Mouse (Mus musculus) liver, embryonic 12.5 days (tissue): ENCODE data around the gene Slc28a2. TPM values are rescaled to one million over a fixed set of nuclear protein-coding genes. Genes with fewer than 3 reads are reported as not detected.
"Not testable (repeated sequence)": the region's sequence is repeated elsewhere in the genome, so short reads cannot be mapped to it uniquely, and the experiment has no call there.

Experiments used
- ATAC-seq: fragments of 200-750 bp; cut with Nextera tagmentation; 2 replicates; pipeline ENCODE4 v1.8.0; 2017; ENCODE audit warnings: moderate number of reproducible peaks, mild to moderate bottlenecking, moderate library complexity
- H3K27ac ChIP-seq: fragments of 300-500 bp; sonication (generic); 2 replicates; pipeline ENCODE4 v1.5.1; 2016; ENCODE audit warnings: mild to moderate bottlenecking
- H3K27me3 ChIP-seq: fragments of 300-500 bp; sonication (generic); replicated peaks from 2 replicates; pipeline ENCODE4 v1.6.1; 2016; ENCODE audit warnings: mild to moderate bottlenecking, moderate library complexity
- H3K36me3 ChIP-seq: fragments of 300-500 bp; sonication (generic); 2 replicates; pipeline ENCODE4 v1.6.1; 2016; ENCODE audit warnings: mild to moderate bottlenecking, moderate library complexity
- H3K4me1 ChIP-seq: fragments of 300-500 bp; sonication (generic); 2 replicates; pipeline ENCODE4 v1.6.1; 2016
- H3K4me2 ChIP-seq: fragments of 300-500 bp; sonication (generic); 2 replicates; pipeline ENCODE4 v1.6.1; 2016; ENCODE audit warnings: mild to moderate bottlenecking, moderate library complexity
- H3K4me3 ChIP-seq: fragments of 300-500 bp; sonication (generic); 2 replicates; pipeline ENCODE4 v1.5.1; 2016; ENCODE audit warnings: mild to moderate bottlenecking, moderate library complexity
- H3K9ac ChIP-seq: fragments of 300-500 bp; sonication (generic); 2 replicates; pipeline ENCODE4 v1.6.1; 2016; ENCODE audit warnings: mild to moderate bottlenecking, moderate library complexity
- H3K9me3 ChIP-seq: fragments of 300-500 bp; sonication (generic); replicated peaks from 2 replicates; pipeline ENCODE4 v1.6.1; 2016; ENCODE audit warnings: mild to moderate bottlenecking, moderate library complexity
- WGBS: fragments of 180-500 bp; shearing (Covaris S2); methylation state at CpG from one replicate; pipeline ENCODE4 v1.1.7; 2016; ENCODE audit not compliant: insufficient replicate concordance; 5-methylcytosine and 5-hydroxymethylcytosine counted together
- polyA plus RNA-seq: library from polyadenylated mRNA; unstranded; fragments of >200 nt; fragmentation: Nextera tagmentation; extraction: Ambion mirVana; gene quantifications from 2 replicates; pipeline ENCODE4 v1.2.1, GENCODE M21; 2016

Gene Slc28a2
- polyA plus RNA-seq: 0.31 and 0.35 TPM in 2 replicates

GRCm38 (mm10) chr2:122426200-122426599, at the start of gene Slc28a2:
Slc28a2 (plus strand) TSS chr2:122426477.
- H3K4me1 ChIP-seq, H3K36me3 ChIP-seq, H3K4me2 ChIP-seq, H3K27ac ChIP-seq, H3K27me3 ChIP-seq, H3K4me3 ChIP-seq, ATAC-seq, H3K9me3 ChIP-seq, H3K9ac ChIP-seq: not testable (repeated sequence)
- 34% methylated on average over 3 of the region's 3 CpGs for WGBS

- Histone ChIP-seq H3K9ac (peak overlapping the region; percentile 77), H3K4me3 (peak overlapping the region; percentile 76), H3K27me3 (peaks cover 4% of the 10 kb centered on the region), H3K27ac (peak overlapping the region; percentile 87), H3K4me2 (peak overlapping the region; percentile 82), H3K9me3 (no peaks in the 10 kb centered on the region), H3K36me3 (no peaks in the 10 kb centered on the region), H3K4me1 (peaks cover 32% of the 10 kb centered on the region)
- ATAC-seq: peak; percentile 86
- under 1% methylated on average over 28 of the region's 28 CpGs for WGBS
Measured at GRCm38 (mm10) chr2:122377215-122377674, 49.0 kb upstream of the Slc28a2 start.

- peak overlapping the region; percentile 76 for H3K4me3 ChIP-seq
- H3K27me3 ChIP-seq: peaks cover 4% of the 10 kb centered on the region
- peak overlapping the region; percentile 87 for H3K27ac ChIP-seq
- peak overlapping the region; percentile 77 for H3K9ac ChIP-seq
- H3K4me1 ChIP-seq: peaks cover 32% of the 10 kb centered on the region
- peak overlapping the region; percentile 82 for H3K4me2 ChIP-seq
- under 1% methylated on average over 26 of the region's 26 CpGs for WGBS
- no peaks in the 10 kb centered on the region for H3K36me3 ChIP-seq
- peak; percentile 85 for ATAC-seq
- no peaks in the 10 kb centered on the region for H3K9me3 ChIP-seq
Measured at GRCm38 (mm10) chr2:122377751-122378246, 48.5 kb upstream of the Slc28a2 start.

- H3K9me3 ChIP-seq: no peaks in the 10 kb centered on the region
- H3K4me3 ChIP-seq: peak overlapping the region; percentile 76
- peak overlapping the region; percentile 82 for H3K4me2 ChIP-seq
- peaks cover 4% of the 10 kb centered on the region for H3K27me3 ChIP-seq
- H3K36me3 ChIP-seq: no peaks in the 10 kb centered on the region
- WGBS: 14% methylated on average over 8 of the region's 8 CpGs
- ATAC-seq: no peak
- H3K9ac ChIP-seq: peak overlapping the region; percentile 33
- H3K4me1 ChIP-seq: peaks cover 32% of the 10 kb centered on the region
- H3K27ac ChIP-seq: 0 out of 2 replicates have a peak overlapping the region, but pooled peaks have one; percentile 12
Measured at GRCm38 (mm10) chr2:122378421-122379291, 47.6 kb upstream of the Slc28a2 start.

- no peaks in the 10 kb centered on the region for H3K9me3 ChIP-seq
- H3K9ac ChIP-seq: no peak overlapping the region
- no peak for ATAC-seq
- no peaks in the 10 kb centered on the region for H3K36me3 ChIP-seq
- H3K4me1 ChIP-seq: peaks cover 32% of the 10 kb centered on the region
- 46% methylated on average over 2 of the region's 2 CpGs for WGBS
- H3K27ac ChIP-seq: no peak overlapping the region
- peaks cover 6% of the 10 kb centered on the region for H3K27me3 ChIP-seq
- no peak overlapping the region for H3K4me3 ChIP-seq
- H3K4me2 ChIP-seq: no peak overlapping the region
Measured at GRCm38 (mm10) chr2:122379292-122379650, 47.0 kb upstream of the Slc28a2 start.

GRCm38 (mm10) chr2:122380768-122381311, 45.4 kb upstream of the Slc28a2 start:
- Histone ChIP-seq H3K27me3 (peaks cover 6% of the 10 kb centered on the region), H3K9me3 (no peaks in the 10 kb centered on the region), H3K27ac (no peak overlapping the region), H3K4me2 (peak overlapping the region; percentile 61), H3K36me3 (no peaks in the 10 kb centered on the region), H3K4me3 (peak overlapping the region; percentile 40), H3K4me1 (peaks cover 26% of the 10 kb centered on the region), H3K9ac (no peak overlapping the region; the same call in 1 of the 2 replicates)
- ATAC-seq: no peak
- WGBS: 7% methylated on average over 11 of the region's 11 CpGs

- no peaks in the 10 kb centered on the region for H3K36me3 ChIP-seq
- H3K27me3 ChIP-seq: peaks cover 6% of the 10 kb centered on the region
- H3K4me2 ChIP-seq: peak overlapping the region; percentile 61; the same call in 1 of the 2 replicates
- no peak for ATAC-seq
- no peaks in the 10 kb centered on the region for H3K9me3 ChIP-seq
- peaks cover 21% of the 10 kb centered on the region for H3K4me1 ChIP-seq
- H3K9ac ChIP-seq: no peak overlapping the region
- WGBS: 59% methylated on average over 16 of the region's 16 CpGs
- no peak overlapping the region for H3K27ac ChIP-seq
- H3K4me3 ChIP-seq: no peak overlapping the region
Measured at GRCm38 (mm10) chr2:122381329-122382103, 44.8 kb upstream of the Slc28a2 start.

GRCm38 (mm10) chr2:122382121-122382520, 44.2 kb upstream of the Slc28a2 start:
- no peak for ATAC-seq
- no peak overlapping the region for H3K4me3 ChIP-seq
- H3K27ac ChIP-seq: no peak overlapping the region
- no peak overlapping the region for H3K9ac ChIP-seq
- no peaks in the 10 kb centered on the region for H3K9me3 ChIP-seq
- H3K36me3 ChIP-seq: no peaks in the 10 kb centered on the region
- peaks cover 6% of the 10 kb centered on the region for H3K27me3 ChIP-seq
- 68% methylated on average over 6 of the region's 6 CpGs for WGBS
- peaks cover 19% of the 10 kb centered on the region for H3K4me1 ChIP-seq
- no peak overlapping the region for H3K4me2 ChIP-seq

GRCm38 (mm10) chr2:122385095-122385494, 41.2 kb upstream of the Slc28a2 start:
- H3K9me3 ChIP-seq: no peaks in the 10 kb centered on the region
- H3K9ac ChIP-seq: no peak overlapping the region
- no peak overlapping the region for H3K27ac ChIP-seq
- 28% methylated on average over 3 of the region's 3 CpGs for WGBS
- H3K27me3 ChIP-seq: 0 out of 2 replicates have a peak, but pooled peaks cover 2% of the 10 kb centered on the region
- no peak overlapping the region for H3K4me3 ChIP-seq
- peaks cover 6% of the 10 kb centered on the region for H3K4me1 ChIP-seq
- H3K4me2 ChIP-seq: no peak overlapping the region
- no peaks in the 10 kb centered on the region for H3K36me3 ChIP-seq
- ATAC-seq: no peak

- not testable (repeated sequence) for ATAC-seq, H3K27ac ChIP-seq, H3K4me2 ChIP-seq, H3K36me3 ChIP-seq, H3K9ac ChIP-seq, H3K4me3 ChIP-seq, H3K9me3 ChIP-seq, H3K4me1 ChIP-seq, H3K27me3 ChIP-seq
- 80% methylated on average over 3 of the region's 3 CpGs for WGBS
Measured at GRCm38 (mm10) chr2:122387135-122387534, 39.1 kb upstream of the Slc28a2 start.

GRCm38 (mm10) chr2:122396150-122396549, 30.1 kb upstream of the Slc28a2 start:
- ATAC-seq: no peak
- Histone ChIP-seq H3K9me3 (no peaks in the 10 kb centered on the region), H3K4me3 (no peak overlapping the region), H3K4me1 (no peaks in the 10 kb centered on the region), H3K36me3 (no peaks in the 10 kb centered on the region), H3K4me2 (no peak overlapping the region), H3K9ac (no peak overlapping the region), H3K27me3 (no peaks in the 10 kb centered on the region), H3K27ac (no peak overlapping the region)
- WGBS: 67% methylated on average over 1 of the region's 1 CpGs
